Mouse (Mus musculus) cortical plate, adult 2 months (tissue): ENCODE results near the gene Ppef2.

ENCODE experiments used
- CTCF ChIP-seq: fragments of 200-500 bp; IDR thresholded peaks from 2 replicates; pipeline ENCODE4 v1.5.1; 2011; ENCODE audit warnings: mild to moderate bottlenecking, control low read depth, low read length; ENCODE audit not compliant: insufficient read depth; ENCODE audit errors: extremely low read depth
- POLR2A ChIP-seq: fragments of 200-500 bp; IDR thresholded peaks from 2 replicates; pipeline ENCODE4 v1.6.1; 2011; ENCODE audit warnings: mild to moderate bottlenecking, low read length, control low read depth; ENCODE audit not compliant: insufficient read depth; ENCODE audit errors: extremely low read depth

- no peak for TF ChIP-seq CTCF
- no peak for TF ChIP-seq POLR2A
Measured at GRCm38 (mm10) chr5:92294525-92294924, 38.4 kb upstream of the Ppef2 start.
